Mouse (Mus musculus) forebrain, embryonic 16.5 days (tissue): ENCODE results near the gene Arsb. TPM values are rescaled to one million over a fixed set of nuclear protein-coding genes. Genes with fewer than 3 reads are reported as not detected.

Source experiments
- ATAC-seq: fragments of 200-750 bp; cut with Nextera tagmentation; 2 replicates; pipeline ENCODE4 v1.8.0; 2017; ENCODE audit warnings: mild to moderate bottlenecking, moderate library complexity
- H3K27ac ChIP-seq: fragments of 300-500 bp; sonication (generic); 2 replicates; pipeline ENCODE4 v1.5.1; 2014; ENCODE audit warnings: low read length, control low read depth
- H3K27me3 ChIP-seq: fragments of 300-500 bp; sonication (generic); replicated peaks from 2 replicates; pipeline ENCODE4 v1.6.1; 2014; ENCODE audit warnings: low read length; ENCODE audit not compliant: control insufficient read depth, insufficient read depth
- H3K36me3 ChIP-seq: fragments of 300-500 bp; sonication (generic); 2 replicates; pipeline ENCODE4 v1.6.1; 2014; ENCODE audit not compliant: control insufficient read depth, insufficient read depth
- H3K4me1 ChIP-seq: fragments of 300-500 bp; sonication (generic); replicated peaks from 2 replicates; pipeline ENCODE4 v1.6.1; 2014; ENCODE audit warnings: low read length; ENCODE audit not compliant: control insufficient read depth, insufficient read depth
- H3K4me2 ChIP-seq: fragments of 300-500 bp; sonication (generic); 2 replicates; pipeline ENCODE4 v1.6.1; 2014; ENCODE audit warnings: mild to moderate bottlenecking, low read length, control low read depth
- H3K4me3 ChIP-seq: fragments of 300-500 bp; sonication (generic); replicated peaks from 2 replicates; pipeline ENCODE4 v1.5.1; 2014; ENCODE audit warnings: mild to moderate bottlenecking, low read length, control low read depth
- H3K9ac ChIP-seq: fragments of 300-500 bp; sonication (generic); replicated peaks from 2 replicates; pipeline ENCODE4 v1.6.1; 2014; ENCODE audit warnings: low read depth, low read length, control low read depth
- H3K9me3 ChIP-seq: fragments of 300-500 bp; sonication (generic); 2 replicates; pipeline ENCODE4 v1.6.1; 2016; ENCODE audit warnings: low read length; ENCODE audit not compliant: control insufficient read depth
- WGBS: fragments of 180-500 bp; shearing (Covaris S2); extraction: QIAGEN DNeasy Blood & Tissue Kit; methylation state at CpG from one replicate; pipeline ENCODE4 v1.1.7; 2014; 5-methylcytosine and 5-hydroxymethylcytosine counted together
- microRNA-seq: library from miRNA; unstranded; fragments of <30 nt; microRNA quantifications from one replicate; pipeline ENCODE4, GENCODE M21; 2017
- polyA plus RNA-seq: library from polyadenylated mRNA; unstranded; fragments of >200 nt; fragmentation: Nextera tagmentation; extraction: Ambion mirVana; gene quantifications from 2 replicates; pipeline ENCODE4 v1.2.1, GENCODE M21; 2015

Gene Arsb
- polyA plus RNA-seq, 1 experiment from 2014 or later, result 9.7 TPM

DNA sequence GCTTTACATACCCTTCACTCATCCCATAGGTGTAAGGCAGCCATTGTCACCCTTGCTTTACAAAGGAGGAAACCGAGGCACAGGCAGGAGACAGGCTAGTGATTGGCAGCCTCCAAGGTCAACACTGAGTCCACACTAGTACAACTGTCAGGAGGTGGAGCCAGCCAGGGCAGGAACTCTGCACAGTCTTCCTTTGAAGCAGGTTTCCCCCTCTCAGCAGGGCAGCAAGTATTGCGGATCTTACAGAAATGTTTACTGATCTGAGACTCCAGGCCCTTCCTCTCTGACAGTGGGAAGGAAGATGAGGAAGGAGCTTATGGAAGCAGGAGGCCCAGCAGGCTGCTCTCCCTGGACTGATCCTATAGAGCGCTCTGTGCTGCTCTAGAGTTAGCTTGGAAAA lies 219.4 kb downstream of the Arsb start:
- Histone ChIP-seq H3K9me3 (peaks cover 4% of the 10 kb centered on the region; the same call in 1 of the 2 replicates), H3K36me3 (no peaks in the 10 kb centered on the region), H3K4me3 (no peak overlapping the region), H3K4me2 (no peak overlapping the region), H3K9ac (no peak overlapping the region), H3K27ac (no peak overlapping the region), H3K4me1 (no peaks in the 10 kb centered on the region), H3K27me3 (no peaks in the 10 kb centered on the region)
- WGBS, result 88% methylated on average over 3 of the region's 3 CpGs
- ATAC-seq, result no peak

DNA sequence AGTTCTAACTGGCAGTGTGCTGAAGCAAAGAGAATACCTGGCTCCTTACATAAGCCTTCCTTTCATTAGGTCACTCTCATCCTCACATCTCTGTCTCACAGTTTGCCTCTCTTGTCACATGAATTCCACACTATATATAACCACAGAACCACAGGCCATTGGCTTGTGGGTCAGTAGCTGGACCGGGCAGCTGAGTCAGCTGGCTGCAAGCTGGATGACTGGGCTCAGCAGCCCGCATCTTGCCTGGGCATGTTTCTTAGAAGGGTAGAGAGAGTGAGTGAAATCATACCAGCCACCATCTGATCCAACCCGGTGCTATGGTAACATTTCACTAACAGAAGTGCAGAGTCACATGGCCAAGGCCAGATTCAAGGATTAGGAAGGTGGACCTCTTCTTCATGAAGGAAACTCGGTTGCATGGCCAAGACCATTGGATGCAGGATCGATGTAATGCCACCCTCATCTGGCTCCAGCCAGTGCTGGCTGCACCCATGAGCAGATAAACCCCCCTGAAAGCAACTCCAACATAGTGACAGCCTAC lies 221.0 kb downstream of the Arsb start:
- H3K4me2 ChIP-seq, result no peak overlapping the region
- 94% methylated on average over 5 of the region's 5 CpGs for WGBS
- no peaks in the 10 kb centered on the region for H3K36me3 ChIP-seq
- no peak overlapping the region for H3K4me3 ChIP-seq
- H3K27ac ChIP-seq, result no peak overlapping the region
- peaks cover 4% of the 10 kb centered on the region; the same call in 1 of the 2 replicates for H3K9me3 ChIP-seq
- no peak overlapping the region for H3K9ac ChIP-seq
- H3K4me1 ChIP-seq, result no peaks in the 10 kb centered on the region
- ATAC-seq, result no peak
- no peaks in the 10 kb centered on the region for H3K27me3 ChIP-seq

Small RNA genes lying within 50 kb of the gene (microRNA-seq; reads per million reads assigned to microRNA genes)
- not detected for gene Gm25534
- not detected for gene Mir5624

Other genes with a start within 250 kb of the Arsb start
- gene Bhmt, start 133.7 kb upstream of the Arsb start, polyA plus RNA-seq, result not detected in 2 replicates
- gene Bhmt2, start 97.3 kb upstream of the Arsb start, polyA plus RNA-seq, result 0.24 TPM in 1 of 2 replicates, not detected in the other
- gene Dmgdh, start 97.2 kb upstream of the Arsb start, polyA plus RNA-seq, result 0.14 TPM in 1 of 2 replicates, not detected in the other